Mouse (Mus musculus): Measurements from ENCODE around the gene Stra8. TPM values are rescaled to one million over a fixed set of nuclear protein-coding genes. Genes with fewer than 3 reads are reported as not detected.

The Stra8 gene
- polyA plus RNA-seq, 1 experiment: not detected

GRCm38 (mm10) chr6:34941496-34941895, 21.5 kb downstream of the Stra8 start:
- no peak for TF ChIP-seq MAX (IDR thresholded peaks at IDR 0.05; ENCODE audit: low read depth)
- TF ChIP-seq TCF3 (IDR thresholded peaks at IDR 0.05; ENCODE audit: insufficient read length, low read depth): no peak
- Histone ChIP-seq H3K79me2 (ENCODE audit: control insufficient read depth, insufficient read depth) (no peaks in the 10 kb centered on the region), H3ac (ENCODE audit: control insufficient read depth, insufficient read length) (no peak overlapping the region), H3K27me3 (ENCODE audit: control insufficient read depth, insufficient read depth, insufficient read length) (no peaks in the 10 kb centered on the region), H3K4me2 (ENCODE audit: low read depth) (no peak overlapping the region), H3K36me3 (ENCODE audit: control insufficient read depth, insufficient read depth) (no peaks in the 10 kb centered on the region), H3K4me3 (no peak overlapping the region)

GRCm38 (mm10) chr6:34942446-34942845, 22.5 kb downstream of the Stra8 start:
- no peak overlapping the region for H3K4me2 ChIP-seq (ENCODE audit: low read depth)
- TF ChIP-seq TCF12 (IDR thresholded peaks at IDR 0.05; ENCODE audit: insufficient read depth, poor library complexity, severe bottlenecking) (no peak), MYOG (IDR thresholded peaks at IDR 0.05; ENCODE audit: control insufficient read depth in 1 of 3, insufficient read depth in 1 of 3, insufficient read length in 2 of 3, low read depth in 2 of 3) (no peak), USF1 (IDR thresholded peaks at IDR 0.05; ENCODE audit: low read depth) (no peak), REST (IDR thresholded peaks at IDR 0.05; ENCODE audit: insufficient read depth, insufficient read length) (no peak)
- no peaks in the 10 kb centered on the region for H3K79me2 ChIP-seq (ENCODE audit: control insufficient read depth, insufficient read depth)
- H3ac ChIP-seq (ENCODE audit: control insufficient read depth, insufficient read length): no peak overlapping the region
- no peaks in the 10 kb centered on the region for H3K36me3 ChIP-seq (ENCODE audit: control insufficient read depth, insufficient read depth)
- no peak overlapping the region for H3K4me3 ChIP-seq
- no peaks in the 10 kb centered on the region for H3K27me3 ChIP-seq (ENCODE audit: control insufficient read depth, insufficient read depth, insufficient read length)

GRCm38 (mm10) chr6:34943499-34943898, 23.5 kb downstream of the Stra8 start:
- H3K36me3 ChIP-seq (ENCODE audit: control insufficient read depth, insufficient read depth): no peaks in the 10 kb centered on the region
- H3K27me3 ChIP-seq (ENCODE audit: control insufficient read depth, insufficient read depth, insufficient read length): no peaks in the 10 kb centered on the region
- TF ChIP-seq E2F4 (IDR thresholded peaks at IDR 0.05; ENCODE audit: insufficient read depth): no peak
- TF ChIP-seq POLR2AphosphoS2 (IDR thresholded peaks at IDR 0.05; ENCODE audit: insufficient read length, low read depth): no peak
- no peak for TF ChIP-seq MYOG (IDR thresholded peaks at IDR 0.05; ENCODE audit: control insufficient read depth in 1 of 3, insufficient read depth in 1 of 3, insufficient read length in 2 of 3, low read depth in 2 of 3)
- no peak for TF ChIP-seq MYOD1 (IDR thresholded peaks at IDR 0.05; ENCODE audit: control insufficient read depth in 1 of 3, insufficient read length in 2 of 3, low read depth in 2 of 3)
- TF ChIP-seq REST (IDR thresholded peaks at IDR 0.05; ENCODE audit: insufficient read depth, insufficient read length): no peak
- no peak for TF ChIP-seq USF1 (IDR thresholded peaks at IDR 0.05; ENCODE audit: low read depth)
- no peaks in the 10 kb centered on the region for H3K79me2 ChIP-seq (ENCODE audit: control insufficient read depth, insufficient read depth)
- H3K4me3 ChIP-seq: no peak overlapping the region
- no peak overlapping the region for H3ac ChIP-seq (ENCODE audit: control insufficient read depth, insufficient read length)
- no peak overlapping the region for H3K4me2 ChIP-seq (ENCODE audit: low read depth)

- H3K4me3 ChIP-seq: no peak overlapping the region
- TF ChIP-seq TCF12 (IDR thresholded peaks at IDR 0.05; ENCODE audit: insufficient read depth, poor library complexity, severe bottlenecking) (no peak), CEBPB (IDR thresholded peaks at IDR 0.05; ENCODE audit: insufficient read depth, poor library complexity, severe bottlenecking) (no peak), MAX (IDR thresholded peaks at IDR 0.05; ENCODE audit: low read depth) (no peak), MYOD1 (IDR thresholded peaks at IDR 0.05; ENCODE audit: control insufficient read depth in 1 of 3, insufficient read length in 2 of 3, low read depth in 2 of 3) (no peak), POLR2A (IDR thresholded peaks at IDR 0.05; ENCODE audit: insufficient read length, low read depth) (no peak), USF1 (IDR thresholded peaks at IDR 0.05; ENCODE audit: low read depth) (no peak), SRF (IDR thresholded peaks at IDR 0.05; ENCODE audit: control insufficient read depth, insufficient read length, low read depth) (no peak), E2F4 (IDR thresholded peaks at IDR 0.05; ENCODE audit: insufficient read depth) (no peak)
- no peaks in the 10 kb centered on the region for H3K79me2 ChIP-seq (ENCODE audit: control insufficient read depth, insufficient read depth)
- H3K36me3 ChIP-seq (ENCODE audit: control insufficient read depth, insufficient read depth): no peaks in the 10 kb centered on the region
- H3K27me3 ChIP-seq (ENCODE audit: control insufficient read depth, insufficient read depth, insufficient read length): no peaks in the 10 kb centered on the region
- H3K4me2 ChIP-seq (ENCODE audit: low read depth): no peak overlapping the region
- no peak overlapping the region for H3ac ChIP-seq (ENCODE audit: control insufficient read depth, insufficient read length)
These were observed 26.6 kb downstream of the Stra8 start for GRCm38 (mm10) chr6:34946486-34947079.

GRCm38 (mm10) chr6:34948461-34948860, 28.5 kb downstream of the Stra8 start:
- Histone ChIP-seq H3K4me2 (ENCODE audit: low read depth) (no peak overlapping the region), H3K4me3 (no peak overlapping the region), H3K27me3 (ENCODE audit: control insufficient read depth, insufficient read depth, insufficient read length) (no peaks in the 10 kb centered on the region), H3ac (ENCODE audit: control insufficient read depth, insufficient read length) (no peak overlapping the region), H3K36me3 (ENCODE audit: control insufficient read depth, insufficient read depth) (no peaks in the 10 kb centered on the region), H3K79me2 (ENCODE audit: control insufficient read depth, insufficient read depth) (no peaks in the 10 kb centered on the region)
- TF ChIP-seq USF1 (IDR thresholded peaks at IDR 0.05; ENCODE audit: low read depth) (no peak), SRF (IDR thresholded peaks at IDR 0.05; ENCODE audit: control insufficient read depth, insufficient read length, low read depth) (no peak), CEBPB (IDR thresholded peaks at IDR 0.05; ENCODE audit: insufficient read depth, poor library complexity, severe bottlenecking) (no peak), REST (IDR thresholded peaks at IDR 0.05; ENCODE audit: insufficient read depth, insufficient read length) (no peak), POLR2AphosphoS2 (IDR thresholded peaks at IDR 0.05; ENCODE audit: insufficient read length, low read depth) (no peak), MYOG (IDR thresholded peaks at IDR 0.05; ENCODE audit: control insufficient read depth in 1 of 3, insufficient read depth in 1 of 3, insufficient read length in 2 of 3, low read depth in 2 of 3) (no peak), POLR2A (IDR thresholded peaks at IDR 0.05; ENCODE audit: insufficient read length, low read depth) (no peak), MYOD1 (IDR thresholded peaks at IDR 0.05; ENCODE audit: control insufficient read depth in 1 of 3, insufficient read length in 2 of 3, low read depth in 2 of 3) (no peak), TCF3 (IDR thresholded peaks at IDR 0.05; ENCODE audit: insufficient read length, low read depth) (no peak), MAX (IDR thresholded peaks at IDR 0.05; ENCODE audit: low read depth) (no peak), E2F4 (IDR thresholded peaks at IDR 0.05; ENCODE audit: insufficient read depth) (no peak), TCF12 (IDR thresholded peaks at IDR 0.05; ENCODE audit: insufficient read depth, poor library complexity, severe bottlenecking) (no peak)

All from myocyte (in vitro differentiated cells).